Mouse (Mus musculus) erythroblast, embryonic 14.5 days (primary cell): ENCODE results near the gene Lipt1. TPM values are rescaled to one million over a fixed set of nuclear protein-coding genes. Genes with fewer than 3 reads are reported as not detected.

Experiments
- H3K27me3 ChIP-seq: 2 replicates; pipeline ENCODE4 v1.6.1; 2012; ENCODE audit warnings: inconsistent platforms; ENCODE audit not compliant: control insufficient read depth
- H3K36me3 ChIP-seq: 2 replicates; pipeline ENCODE4 v1.6.1; 2012; ENCODE audit warnings: mild to moderate bottlenecking, inconsistent platforms; ENCODE audit not compliant: control insufficient read depth
- H3K4me1 ChIP-seq: 2 replicates; pipeline ENCODE4 v1.6.1; 2012; ENCODE audit warnings: inconsistent platforms; ENCODE audit not compliant: control insufficient read depth
- H3K4me3 ChIP-seq: replicated peaks from 2 replicates; pipeline ENCODE3; 2012; ENCODE audit warnings: moderate library complexity, mild to moderate bottlenecking, inconsistent platforms
- H3K9me3 ChIP-seq: 2 replicates; pipeline ENCODE4 v1.6.1; 2012; ENCODE audit warnings: low read length, inconsistent platforms, mixed read lengths; ENCODE audit not compliant: control insufficient read depth
- GATA1 ChIP-seq: IDR thresholded peaks from 2 replicates; pipeline ENCODE4 v1.6.1; 2012; ENCODE audit warnings: low read length, inconsistent platforms, mixed read lengths
- TAL1 ChIP-seq: IDR thresholded peaks from 3 replicates; pipeline ENCODE4 v1.6.1; 2012; ENCODE audit warnings: low read length, inconsistent platforms, mixed read lengths
- polyA plus RNA-seq: library from polyadenylated mRNA; stranded (reverse); fragments of >175 nt; gene quantifications from 2 replicates; pipeline ENCODE4 v1.2.3, GENCODE M21; 2012

Lipt1 gene
- polyA plus RNA-seq, 1 experiment, result not detected

DNA sequence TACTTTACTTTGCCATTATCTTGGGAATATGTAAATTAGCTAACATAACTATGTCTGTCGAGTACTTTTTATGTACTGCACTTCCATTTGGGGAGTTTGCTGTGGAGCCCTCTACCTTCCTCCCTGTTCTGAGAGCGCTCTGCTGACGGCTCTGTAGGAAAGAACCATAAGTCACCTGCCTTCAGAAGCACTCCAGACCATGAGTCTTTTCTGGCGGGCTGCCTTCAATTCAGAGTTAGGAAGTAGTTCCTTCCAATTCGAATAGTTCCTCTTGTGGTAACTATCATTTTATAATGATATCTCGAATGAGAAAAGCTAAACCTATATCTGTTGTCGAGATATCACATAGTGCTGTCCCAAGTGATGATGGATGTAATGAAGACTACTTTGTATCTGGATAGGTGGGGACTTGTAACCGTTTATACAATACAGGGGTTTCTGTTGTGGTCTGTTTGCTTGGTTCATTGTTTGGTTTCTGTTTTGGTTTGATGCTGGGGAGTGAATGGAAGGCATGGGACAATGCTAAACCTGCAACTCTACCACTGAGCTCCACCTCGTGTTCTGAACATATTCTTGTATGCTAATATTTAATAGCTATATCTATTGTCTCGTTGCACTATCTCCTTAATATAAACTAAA is 3.7 kb upstream of the Lipt1 start:
- Histone ChIP-seq H3K36me3 (no peaks in the 10 kb centered on the region), H3K27me3 (peaks cover 6% of the 10 kb centered on the region), H3K4me3 (no peak overlapping the region), H3K4me1 (peaks cover 59% of the 10 kb centered on the region), H3K9me3 (no peaks in the 10 kb centered on the region; the same call in 1 of the 2 replicates)
- TF ChIP-seq TAL1, result no peak
- TF ChIP-seq GATA1, result no peak

DNA sequence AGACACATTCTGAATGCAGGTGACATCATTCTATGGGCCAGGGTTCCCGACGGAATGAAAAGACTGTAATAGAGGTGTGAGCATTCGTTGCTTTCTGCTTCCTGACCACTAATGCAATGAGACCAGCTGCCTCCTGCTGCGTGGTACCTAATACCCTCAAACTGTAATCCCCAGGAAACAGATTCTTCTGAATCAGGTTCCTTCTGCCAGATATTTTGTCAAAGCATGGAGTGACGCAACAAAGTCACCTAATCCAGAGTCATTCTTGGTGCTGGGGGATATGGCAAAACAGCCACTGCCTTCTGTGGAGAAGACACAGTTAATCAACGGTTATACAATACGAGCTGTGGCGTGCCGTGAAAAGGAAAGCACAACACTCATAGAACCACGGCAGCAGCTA is 2.9 kb upstream of the Lipt1 start:
- no peaks in the 10 kb centered on the region; the same call in 1 of the 2 replicates for H3K9me3 ChIP-seq
- H3K27me3 ChIP-seq, result no peaks in the 10 kb centered on the region
- TF ChIP-seq GATA1 (no peak), TAL1 (no peak)
- H3K4me3 ChIP-seq, result no peak overlapping the region
- no peaks in the 10 kb centered on the region for H3K36me3 ChIP-seq
- H3K4me1 ChIP-seq, result peaks cover 60% of the 10 kb centered on the region

DNA sequence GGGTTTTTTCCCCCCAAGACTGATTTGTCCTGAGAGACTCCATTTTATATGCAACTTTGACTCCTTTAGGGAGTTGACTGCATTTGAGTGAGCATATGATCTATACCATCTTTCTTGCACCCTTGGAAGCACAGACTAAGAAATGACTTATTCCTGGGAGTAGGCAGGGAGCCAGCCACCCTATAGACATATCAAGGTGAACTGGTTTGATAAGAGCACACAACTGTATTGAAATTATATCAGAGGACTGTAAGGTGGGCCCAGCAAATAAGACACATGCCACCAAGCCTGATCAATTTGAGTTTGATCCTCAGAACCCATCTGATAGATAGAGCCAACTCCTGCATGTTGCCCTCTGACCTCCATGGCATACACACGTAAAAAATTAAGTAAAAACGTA is 2.2 kb upstream of the Lipt1 start:
- TF ChIP-seq TAL1, result no peak
- no peak for TF ChIP-seq GATA1
- H3K36me3 ChIP-seq, result no peaks in the 10 kb centered on the region
- H3K4me3 ChIP-seq, result no peak overlapping the region
- H3K9me3 ChIP-seq, result no peaks in the 10 kb centered on the region; the same call in 1 of the 2 replicates
- H3K27me3 ChIP-seq, result no peaks in the 10 kb centered on the region
- H3K4me1 ChIP-seq, result peaks cover 55% of the 10 kb centered on the region

DNA sequence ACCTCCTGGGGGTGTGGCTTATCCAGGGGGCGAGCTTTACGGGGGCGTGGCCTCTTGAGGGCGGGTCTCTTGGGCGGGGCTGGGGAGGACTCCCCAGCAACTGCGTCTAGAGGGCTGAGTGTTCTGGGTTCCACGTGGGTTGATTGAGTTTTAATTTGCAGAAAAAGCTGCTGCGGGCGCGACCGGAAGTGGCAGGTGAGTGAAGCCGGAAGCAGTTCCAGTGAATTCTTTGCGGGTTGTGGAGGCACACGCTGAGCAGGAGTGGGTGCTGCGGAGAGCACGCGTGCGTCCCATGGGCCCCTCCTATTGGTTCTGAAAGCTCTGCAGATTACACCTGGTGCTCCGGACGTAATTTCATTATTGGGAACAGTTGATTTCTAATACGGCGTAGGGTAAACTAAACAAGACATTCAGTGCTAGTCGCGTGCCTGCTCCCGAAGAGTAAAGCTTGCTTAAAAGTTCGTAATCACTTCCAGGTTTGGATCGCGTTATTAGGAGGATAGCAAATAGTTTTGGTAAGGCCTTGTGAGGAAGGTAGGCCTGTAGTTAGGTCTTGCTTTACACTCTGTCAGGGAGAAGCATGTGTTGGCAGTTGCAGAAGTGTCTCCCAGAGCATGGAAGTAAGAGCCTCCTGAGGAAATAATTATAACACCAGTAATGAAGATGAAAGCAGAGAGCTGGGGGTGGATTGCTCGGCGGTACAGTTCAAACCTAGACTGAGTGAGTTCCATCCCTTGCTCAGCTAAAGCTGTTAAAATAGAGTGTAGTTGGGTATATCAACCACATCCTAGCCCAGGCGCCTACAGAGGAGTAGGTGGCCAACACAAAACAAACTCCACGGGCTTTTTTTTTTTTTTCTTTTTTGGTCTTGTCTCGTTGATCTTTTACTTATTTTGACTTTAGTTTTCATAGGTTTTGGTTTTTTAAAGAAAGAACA is 861 bp downstream of the Lipt1 start:
- H3K27me3 ChIP-seq, result no peaks in the 10 kb centered on the region
- H3K9me3 ChIP-seq, result peaks cover 10% of the 10 kb centered on the region
- H3K36me3 ChIP-seq, result peaks cover 28% of the 10 kb centered on the region
- no peak for TF ChIP-seq GATA1
- no peak for TF ChIP-seq TAL1
- peak overlapping the region; percentile 75 for H3K4me3 ChIP-seq
- peaks cover 36% of the 10 kb centered on the region for H3K4me1 ChIP-seq

DNA sequence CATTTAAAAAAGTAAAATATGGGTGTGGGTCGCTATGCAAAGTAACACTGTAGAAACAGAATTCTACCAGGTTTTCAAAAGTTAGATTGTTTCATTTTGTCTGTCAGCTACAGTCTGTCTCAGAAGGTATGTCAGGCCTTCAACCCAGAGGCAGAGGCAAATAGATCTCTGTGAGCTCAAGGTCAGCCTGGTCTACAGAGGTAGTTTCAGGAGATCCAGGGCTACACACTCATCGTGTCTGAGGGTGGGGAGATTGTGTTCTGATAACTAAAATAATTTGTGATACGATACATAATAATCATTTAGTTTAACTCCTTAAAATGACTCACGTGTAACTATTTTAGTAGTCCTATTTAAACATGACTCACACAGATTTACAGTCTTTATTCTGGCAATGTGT is 1.6 kb downstream of the Lipt1 start:
- Histone ChIP-seq H3K36me3 (peaks cover 35% of the 10 kb centered on the region), H3K9me3 (peaks cover 10% of the 10 kb centered on the region), H3K27me3 (no peaks in the 10 kb centered on the region), H3K4me1 (peaks cover 36% of the 10 kb centered on the region), H3K4me3 (peak overlapping the region; percentile 31)
- TF ChIP-seq TAL1, result no peak
- TF ChIP-seq GATA1, result no peak

DNA sequence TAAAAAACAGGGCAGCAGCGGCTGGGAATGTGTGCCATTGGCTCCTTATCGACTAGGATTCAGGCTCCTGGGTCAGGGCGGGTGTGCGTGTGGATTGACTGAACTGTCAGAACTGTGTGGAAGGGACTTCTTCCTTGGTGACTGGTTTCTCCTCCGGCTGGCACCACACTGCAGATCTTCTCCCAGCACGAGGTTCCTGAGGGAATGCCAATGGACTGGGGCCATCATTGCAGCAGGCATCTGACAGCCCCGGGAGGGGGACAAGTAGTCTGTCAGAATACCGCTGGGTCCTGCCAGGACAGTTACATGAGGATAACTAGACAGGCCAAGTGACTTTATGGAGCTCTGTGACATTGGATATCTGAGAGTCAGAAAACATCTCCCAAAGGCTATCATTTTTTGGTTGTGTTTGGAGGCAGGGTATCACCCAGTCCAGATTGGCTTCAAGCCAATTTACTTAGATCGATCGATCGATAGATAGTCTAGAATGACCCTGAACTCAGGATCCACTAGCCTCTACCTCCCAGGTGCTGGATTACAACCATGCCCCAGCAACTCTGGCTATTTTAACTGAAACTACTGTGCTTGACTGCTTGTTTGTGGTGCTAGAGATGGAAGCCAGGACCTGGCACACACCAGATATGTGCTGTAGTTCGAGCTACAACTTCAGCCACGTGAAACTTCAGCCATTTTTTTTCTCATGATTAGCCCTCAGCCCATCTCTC is 6.4 kb downstream of the Lipt1 start:
- Histone ChIP-seq H3K9me3 (peaks cover 10% of the 10 kb centered on the region), H3K36me3 (peaks cover 76% of the 10 kb centered on the region), H3K27me3 (no peaks in the 10 kb centered on the region), H3K4me3 (no peak overlapping the region), H3K4me1 (peaks cover 4% of the 10 kb centered on the region)
- TF ChIP-seq TAL1, result no peak
- no peak for TF ChIP-seq GATA1

DNA sequence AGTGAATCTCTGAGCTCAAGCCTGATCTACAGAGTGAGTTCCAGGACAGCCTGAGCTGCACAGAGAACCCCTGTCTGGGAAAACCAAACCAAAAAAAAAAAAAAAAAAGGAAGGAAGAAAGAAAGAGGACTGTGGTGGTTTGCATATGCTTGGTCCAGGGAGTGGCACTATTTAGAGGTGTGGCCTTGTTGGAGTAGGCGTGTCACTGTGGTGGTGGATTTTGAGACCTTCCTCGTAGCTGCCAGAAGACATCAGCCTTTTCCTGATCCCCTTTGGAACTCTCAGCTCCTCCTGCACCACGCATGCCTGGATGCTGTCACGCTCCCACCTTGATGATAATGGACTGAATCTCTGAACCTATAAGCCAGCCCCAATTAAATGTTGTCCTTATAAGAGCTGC is 11.9 kb downstream of the Lipt1 start:
- Histone ChIP-seq H3K27me3 (no peaks in the 10 kb centered on the region), H3K4me3 (no peak overlapping the region), H3K4me1 (peaks cover 39% of the 10 kb centered on the region), H3K36me3 (peaks cover 69% of the 10 kb centered on the region), H3K9me3 (no peaks in the 10 kb centered on the region)
- TF ChIP-seq TAL1 (no peak), GATA1 (no peak)

DNA sequence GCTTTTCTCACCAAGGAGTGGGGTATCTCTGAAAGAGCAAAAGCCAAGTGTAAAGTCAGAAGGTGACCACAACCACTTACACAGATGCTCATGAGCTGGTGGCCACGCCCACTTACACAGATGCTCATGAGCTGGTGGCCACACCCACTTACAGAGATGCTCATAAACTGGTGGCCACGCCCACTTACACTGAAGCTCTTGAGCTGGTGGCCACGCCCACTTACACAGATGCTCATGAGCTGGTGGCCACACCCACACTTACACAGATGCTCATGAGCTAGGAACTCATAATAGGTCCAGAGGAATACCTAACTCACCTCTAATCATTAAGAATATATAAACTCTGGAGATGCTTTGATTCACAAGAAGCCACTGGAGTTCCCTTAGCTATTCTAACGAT is 12.9 kb downstream of the Lipt1 start:
- H3K4me1 ChIP-seq, result peaks cover 48% of the 10 kb centered on the region
- TF ChIP-seq GATA1, result no peak
- TF ChIP-seq TAL1, result no peak
- H3K27me3 ChIP-seq, result no peaks in the 10 kb centered on the region
- H3K4me3 ChIP-seq, result no peak overlapping the region
- H3K36me3 ChIP-seq, result peaks cover 59% of the 10 kb centered on the region
- no peaks in the 10 kb centered on the region for H3K9me3 ChIP-seq

DNA sequence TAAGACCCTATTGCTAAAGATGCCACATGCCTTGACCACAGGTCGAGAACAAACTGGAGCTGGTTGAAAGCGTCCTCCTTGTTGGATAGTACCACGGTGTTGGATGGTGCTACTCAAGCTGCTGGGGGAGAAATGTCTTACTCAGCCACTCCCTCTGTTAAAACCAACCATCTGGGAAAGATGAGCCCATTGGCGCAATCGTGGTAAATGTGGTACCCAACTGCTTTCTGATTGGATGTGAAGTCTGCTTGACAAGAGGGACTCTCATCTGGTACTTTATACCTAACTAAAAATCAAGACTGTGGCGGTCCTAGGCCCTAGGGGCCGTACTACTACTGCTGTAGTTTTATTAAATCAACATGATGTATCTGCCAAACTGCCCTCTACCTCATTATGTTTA is 17.7 kb downstream of the Lipt1 start:
- H3K4me1 ChIP-seq, result peaks cover 64% of the 10 kb centered on the region
- H3K9me3 ChIP-seq, result no peaks in the 10 kb centered on the region
- TF ChIP-seq GATA1 (no peak), TAL1 (no peak)
- H3K27me3 ChIP-seq, result no peaks in the 10 kb centered on the region
- H3K36me3 ChIP-seq, result peaks cover 35% of the 10 kb centered on the region
- peak overlapping the region; percentile 95 for H3K4me3 ChIP-seq
